22 mouse cellular contexts compared by ENCODE assay signal in genomic region chr1:182794221-182794620, GRCm38 (mm10). TPM values are rescaled to one million over a fixed set of nuclear protein-coding genes. Genes with fewer than 3 reads are reported as not detected.
DNase-seq lines count a peak whose midpoint lies in the region; ATAC-seq and TF ChIP-seq lines count a peak whose summit lies in the region.
"Had no signal": no experiment of that assay in that cellular context is flagged by ENCODE, and none has a peak within 500 bp of the region (broad histone marks: within the 10 kb centered on the region; RNA-seq: fewer than 3 reads in every experiment).

No protein-coding gene starts in this region.

- no peaks in the 10 kb centered on the region for H3K27me3 ChIP-seq in heart, embryonic 10.5 days (ENCODE audit: insufficient read depth, poor library complexity, severe bottlenecking)
- no peaks in the 10 kb centered on the region for H3K27me3 ChIP-seq in CH12.LX (replicated peaks)
- no peaks in the 10 kb centered on the region for H3K27me3 ChIP-seq in hindbrain, embryonic 13.5 days
- H3K27me3 ChIP-seq: Patski had no signal

- DNase-seq in heart, embryonic 10.5 days (ENCODE audit: low spot score): peak; percentile 63
- DNase-seq in heart, postnatal 14 days: no peak
- DNase-seq in CH12.LX (ENCODE audit: extremely low read depth): peak; percentile 33
- DNase-seq in left cerebral cortex, adult 18-20 months (ENCODE audit: low spot score in 2 of 2): peak; percentile 59 to 78
- peak; percentile 60 to 66 for DNase-seq in right cerebral cortex, postnatal 10 days (ENCODE audit: low spot score in 2 of 2)
- no peak for DNase-seq in spleen, adult 18-20 months
- DNase-seq in kidney, postnatal 36 days: no peak
- DNase-seq: cerebellum, postnatal 14 days; gastrocnemius, postnatal 25 days; heart, postnatal 36 days; kidney, adult 9 months had no signal

- no peak overlapping the region for H3K4me3 ChIP-seq in heart, embryonic 10.5 days
- no peak overlapping the region for H3K4me3 ChIP-seq in CH12.LX (replicated peaks in 1 of 3; ENCODE audit: low read depth in 2 of 3, low read length in 2 of 3, poor library complexity in 1 of 3)
- H3K4me3 ChIP-seq in hindbrain, embryonic 13.5 days: no peak overlapping the region
- H3K4me3 ChIP-seq: megakaryocyte, embryonic 14.5 days had no signal

- no peak for TF ChIP-seq EP300 in CH12.LX (IDR thresholded peaks at IDR 0.05; ENCODE audit: low read length)

- no peaks in the 10 kb centered on the region for H3K9me3 ChIP-seq in heart, embryonic 10.5 days
- H3K9me3 ChIP-seq in CH12.LX (replicated peaks; ENCODE audit: low read length): no peaks in the 10 kb centered on the region
- H3K9me3 ChIP-seq in hindbrain, embryonic 13.5 days: no peaks in the 10 kb centered on the region

- no peak for TF ChIP-seq CTCF in CH12.LX (conservative IDR thresholded peaks at IDR 0.05 in 1 of 2, IDR thresholded peaks at IDR 0.05 in 1 of 2; ENCODE audit: low read depth in 2 of 2, low read length in 2 of 2)

- in situ Hi-C loops in CH12.LX (cut with MboI; ENCODE audit: low pct_ligation_motif_present, low pct_unique_long_range_greater_than_20kb, low sequenced_read_pairs): loop anchor here (25.0 kb wide), 1 partner anchor 232 kb away; the partner anchor contains the start of gene Capn8

- H3K4me1 ChIP-seq in heart, embryonic 10.5 days: peaks cover 52% of the 10 kb centered on the region
- peaks cover 0 to 35% of the 10 kb centered on the region in 2 experiments; a peak in 2 of 4 replicates for H3K4me1 ChIP-seq in CH12.LX (ENCODE audit: control insufficient read depth in 1 of 2, insufficient read depth in 2 of 2)
- peaks cover 30% of the 10 kb centered on the region for H3K4me1 ChIP-seq in hindbrain, embryonic 13.5 days (replicated peaks)

- H3K36me3 ChIP-seq in heart, embryonic 10.5 days: no peaks in the 10 kb centered on the region
- no peaks in the 10 kb centered on the region for H3K36me3 ChIP-seq in CH12.LX (replicated peaks in 1 of 2; ENCODE audit: control insufficient read depth in 1 of 2, insufficient read depth in 1 of 2, low read length in 1 of 2)
- H3K36me3 ChIP-seq in hindbrain, embryonic 13.5 days: 0 out of 2 replicates have a peak, but pooled peaks cover 5% of the 10 kb centered on the region

- no peak for ATAC-seq in hindbrain, embryonic 13.5 days (ENCODE audit: low FRiP score)
- ATAC-seq: forebrain, embryonic 16.5 days; inflammation-experienced regulatory T-cells, adult 6 months; midbrain, embryonic 16.5 days; Patski had no signal

- no peak for TF ChIP-seq RAD21 in CH12.LX (IDR thresholded peaks at IDR 0.05; ENCODE audit: low read depth, low read length)

- H3K4me2 ChIP-seq in CH12.LX (ENCODE audit: insufficient read depth, low read depth, poor library complexity, severe bottlenecking): no peak overlapping the region
- no peak overlapping the region for H3K4me2 ChIP-seq in hindbrain, embryonic 13.5 days
- H3K4me2 ChIP-seq: heart, embryonic 11.5 days had no signal

- intact Hi-C loops in heart, postnatal 14 days (cut with DNase I): loop anchor here (5.0 kb wide), 1 partner anchor 137 kb away; no protein-coding TSS in a partner anchor

- H3K79me2 ChIP-seq in CH12.LX (replicated peaks; ENCODE audit: control insufficient read depth, extremely low read depth, insufficient read depth, poor library complexity, severe bottlenecking): no peaks in the 10 kb centered on the region

- H3K27ac ChIP-seq in heart, embryonic 10.5 days: no peak overlapping the region
- H3K27ac ChIP-seq in CH12.LX (ENCODE audit: insufficient read depth, low read depth): no peak overlapping the region
- no peak overlapping the region for H3K27ac ChIP-seq in hindbrain, embryonic 13.5 days

- dilution Hi-C loops in CH12.LX (cut with MboI; ENCODE audit: extremely low pct_ligation_motif_present, extremely low pct_unique_long_range_greater_than_20kb, low sequenced_read_pairs): no loop called here

- TF ChIP-seq POLR2A in CH12.LX (IDR thresholded peaks at IDR 0.05; ENCODE audit: low read depth, low read length): no peak

- WGBS in heart, embryonic 10.5 days: 82% methylated on average over 10 of the region's 10 CpGs
- WGBS in hindbrain, embryonic 13.5 days: 93% methylated on average over 10 of the region's 10 CpGs

- H3K9ac ChIP-seq in CH12.LX (ENCODE audit: insufficient read depth, low read depth): no peak overlapping the region
- H3K9ac ChIP-seq in hindbrain, embryonic 13.5 days: no peak overlapping the region

TF ChIP-seq in CH12.LX, 34 proteins besides CTCF, POLR2A, EP300 and RAD21:
- no peak for TF ChIP-seq KAT2A (IDR thresholded peaks at IDR 0.05; ENCODE audit: insufficient replicate concordance, low read length)
- no peak for TF ChIP-seq ZC3H11A (IDR thresholded peaks at IDR 0.05; ENCODE audit: low read depth, low read length)
- no peak for TF ChIP-seq ETS1 (conservative IDR thresholded peaks at IDR 0.05; ENCODE audit: low read depth, low read length)
- no peak for TF ChIP-seq ZNF384 (IDR thresholded peaks at IDR 0.05; ENCODE audit: low read depth, low read length)
- TF ChIP-seq SIN3A (IDR thresholded peaks at IDR 0.05; ENCODE audit: low read length): no peak
- no peak for TF ChIP-seq BHLHE40 (IDR thresholded peaks at IDR 0.05; ENCODE audit: low read depth, low read length)
- TF ChIP-seq MAFK (IDR thresholded peaks at IDR 0.05; ENCODE audit: insufficient replicate concordance, low read length): no peak
- TF ChIP-seq IRF4 (IDR thresholded peaks at IDR 0.05; ENCODE audit: low read depth, low read length): no peak
- TF ChIP-seq MAX (IDR thresholded peaks at IDR 0.05; ENCODE audit: low read length): no peak
- TF ChIP-seq ELF1 (IDR thresholded peaks at IDR 0.05; ENCODE audit: low read depth, low read length): no peak
- no peak for TF ChIP-seq NRF1 (IDR thresholded peaks at IDR 0.05; ENCODE audit: low read depth, low read length)
- no peak for TF ChIP-seq TCF12 (IDR thresholded peaks at IDR 0.05; ENCODE audit: low read depth, low read length)
- TF ChIP-seq JUN (IDR thresholded peaks at IDR 0.05; ENCODE audit: insufficient read depth, low read depth, low read length): no peak
- no peak for TF ChIP-seq CHD1 (IDR thresholded peaks at IDR 0.05; ENCODE audit: low read depth, low read length)
- TF ChIP-seq ZMIZ1 (IDR thresholded peaks at IDR 0.05; ENCODE audit: low read depth, low read length): no peak

RNA-seq across cellular contexts. Expression of gene Susd4, which starts 30.6 kb away (rescaled TPM):
- 6.5 and 9.4 TPM in 2 replicates for polyA plus RNA-seq in heart, embryonic 10.5 days (2016; fragmentation: Nextera tagmentation; extraction: Ambion mirVana)
- under 1 TPM; 0.51 to 0.60 TPM for total RNA-seq in heart, postnatal 14 days (2021)
- total RNA-seq in CH12.LX (2012; rRNA removed) (not detected in 2 replicates), CH12.LX (2014; rRNA removed) (not detected in 2 replicates)
- polyA plus RNA-seq in CH12.LX (2012; ENCODE audit: insufficient read length, low read depth): not detected in 2 replicates
- 100 to 1,000 TPM; 105 to 117 TPM for total RNA-seq in left cerebral cortex, adult 18-20 months (2021)
- 57.4 and 59.7 TPM in 2 replicates for polyA plus RNA-seq in hindbrain, embryonic 13.5 days (2015; fragmentation: Nextera tagmentation; extraction: Ambion mirVana)

RNA-seq across cellular contexts. Expression of gene Ccdc185, which starts 45.2 kb away (rescaled TPM):
- 0.08 TPM in 1 of 2 replicates, not detected in the other for polyA plus RNA-seq in heart, embryonic 10.5 days (2016; fragmentation: Nextera tagmentation; extraction: Ambion mirVana)
- total RNA-seq in heart, postnatal 14 days (2021): not detected
- total RNA-seq in CH12.LX (2012; rRNA removed) (not detected in 2 replicates), CH12.LX (2014; rRNA removed) (not detected in 2 replicates)
- not detected in 2 replicates for polyA plus RNA-seq in CH12.LX (2012; ENCODE audit: insufficient read length, low read depth)
- under 1 TPM; 0.16 to 0.26 TPM for total RNA-seq in left cerebral cortex, adult 18-20 months (2021)
- polyA plus RNA-seq in hindbrain, embryonic 13.5 days (2015; fragmentation: Nextera tagmentation; extraction: Ambion mirVana): not detected in 2 replicates
- total RNA-seq: adrenal gland, postnatal 4 days; gastrocnemius, postnatal 25 days; heart, postnatal 36 days; liver, adult 2 months had no signal
- polyA plus RNA-seq: embryonic facial prominence, embryonic 11.5 days; forebrain, embryonic 16.5 days; heart, embryonic 11.5 days; inflammation-experienced regulatory T-cells, adult 6 months; liver, adult 2 months; lung, embryonic 16.5 days; midbrain, embryonic 16.5 days; Patski had no signal

Comparison
In these comparisons a context has a peak if more than half of its experiments do, and no peak if none do; other contexts are left out.
1. DNase-seq: peak in heart, embryonic 10.5 days (single experiment), CH12.LX (single experiment), left cerebral cortex, adult 18-20 months (2 of 2) and right cerebral cortex, postnatal 10 days (2 of 2); none in heart, postnatal 14 days (0 of 2), spleen, adult 18-20 months (0 of 2) and kidney, postnatal 36 days (0 of 2).
2. RNA of gene Susd4, which starts 30.6 kb away (total RNA-seq): 105 to 117 TPM in left cerebral cortex, adult 18-20 months; 0.51 to 0.60 TPM in heart, postnatal 14 days and not detected in CH12.LX; every median in the first group is over 10 times any median in the second.